Mouse (Mus musculus) frontal cortex, adult 2 months (tissue): ENCODE results near the gene Ank. TPM values are rescaled to one million over a fixed set of nuclear protein-coding genes. Genes with fewer than 3 reads are reported as not detected.

Experiments used
- DNase-seq, 2 experiments: peaks; one replicate each; pipeline ENCODE4 v3.0.0; 2022; ENCODE audit warnings: low spot score in 1 of 2; ENCODE audit errors: extremely low spot score in 1 of 2
- polyA plus RNA-seq: library from polyadenylated mRNA; depleted of rRNA; stranded (reverse); fragments of >200 nt; gene quantifications from 2 replicates; pipeline ENCODE4 v1.2.3, GENCODE M21; 2012

Gene Ank
- polyA plus RNA-seq, 1 experiment, result 176 TPM

- DNase-seq, result peak in 1 of 2 experiments; percentile 55
Measured at GRCm38 (mm10) chr15:27592620-27593320, 126.3 kb downstream of the Ank start.

- DNase-seq, result peak in 1 of 2 experiments; percentile 73
Measured at GRCm38 (mm10) chr15:27593717-27594116, 127.2 kb downstream of the Ank start.

DNA sequence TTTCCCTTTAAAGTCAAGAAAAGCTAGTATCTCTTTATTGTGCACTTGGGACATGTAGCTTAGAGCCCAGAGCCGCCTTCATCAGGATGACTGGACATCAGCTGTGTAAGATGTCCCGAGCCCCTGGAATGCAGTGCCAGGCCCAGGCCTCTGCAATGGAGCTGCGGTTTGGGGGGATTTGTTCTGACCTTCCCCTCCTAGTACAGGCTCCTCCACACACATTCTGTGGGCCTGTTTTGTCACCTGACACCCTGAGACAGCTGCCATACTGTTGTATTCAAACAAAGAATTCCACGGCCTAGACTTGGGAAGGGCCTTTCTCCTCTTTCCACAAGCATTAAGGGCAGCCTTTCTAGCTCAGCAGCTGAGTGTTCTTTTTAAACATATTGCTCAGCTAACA lies 128.5 kb downstream of the Ank start:
- DNase-seq, result no peak

- no peak for DNase-seq
Measured at GRCm38 (mm10) chr15:27595560-27595959, 129.1 kb downstream of the Ank start.

GRCm38 (mm10) chr15:27596463-27597140 lies 130.1 kb downstream of the Ank start:
- DNase-seq, result peak; percentile 67 to 80

DNA sequence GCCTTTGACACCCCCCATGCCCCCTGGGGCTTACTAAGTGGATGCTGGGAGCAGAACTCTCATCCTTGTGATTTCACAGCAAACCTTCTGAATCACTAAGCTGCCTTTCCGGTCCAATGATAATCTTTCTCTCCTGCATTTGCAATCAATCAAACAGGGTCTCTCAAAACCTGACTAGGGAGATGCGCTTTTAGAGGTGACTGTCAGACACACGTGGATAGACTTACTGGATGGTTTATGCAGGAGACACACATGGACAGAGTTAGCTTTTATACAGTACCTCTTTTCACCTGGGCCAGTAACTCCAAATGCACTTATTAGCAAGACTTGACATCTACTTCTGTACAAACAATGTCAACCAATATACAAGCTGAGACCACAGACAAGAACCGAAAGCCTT lies 131.0 kb downstream of the Ank start:
- DNase-seq, result no peak

GRCm38 (mm10) chr15:27598786-27599385 lies 132.4 kb downstream of the Ank start:
- no peak for DNase-seq

DNA sequence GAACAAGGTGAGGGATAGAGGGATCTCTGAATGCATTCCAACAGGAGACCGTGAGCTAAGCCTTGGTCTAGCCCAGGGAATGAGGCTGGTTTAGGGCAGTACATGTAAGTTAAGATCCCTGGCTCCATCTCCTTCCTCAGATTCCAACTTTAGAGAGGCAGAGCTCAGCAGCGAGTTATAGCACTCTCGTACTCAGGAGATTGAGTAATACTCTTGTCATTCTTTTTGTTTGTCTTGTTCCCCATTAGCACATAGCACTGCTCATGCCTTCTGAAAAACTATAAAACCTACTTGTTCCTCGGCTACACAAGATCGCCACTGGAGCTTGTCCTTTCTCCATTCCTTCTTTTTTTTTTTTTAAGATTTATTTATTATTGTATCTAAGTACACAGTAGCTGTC lies 134.0 kb downstream of the Ank start:
- DNase-seq, result no peak

DNA sequence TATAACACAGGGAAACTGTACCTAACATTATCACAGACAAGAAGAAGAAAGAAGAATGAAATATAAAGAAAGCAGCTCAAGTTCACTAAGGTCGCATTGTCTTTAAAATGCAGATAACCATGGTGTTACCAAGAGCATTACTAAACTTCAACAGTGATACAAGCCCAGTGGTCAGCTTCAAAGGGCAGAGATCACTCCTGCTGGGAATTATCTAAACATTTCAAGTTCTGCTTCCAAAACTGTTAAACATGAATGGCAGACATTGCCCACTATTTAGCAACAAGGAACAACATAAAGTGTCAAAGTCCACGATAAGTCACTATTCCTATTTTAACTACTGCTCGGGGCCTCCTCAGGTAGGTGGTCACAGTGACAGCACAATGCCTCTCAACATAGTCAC lies 138.1 kb downstream of the Ank start:
- no peak for DNase-seq

DNA sequence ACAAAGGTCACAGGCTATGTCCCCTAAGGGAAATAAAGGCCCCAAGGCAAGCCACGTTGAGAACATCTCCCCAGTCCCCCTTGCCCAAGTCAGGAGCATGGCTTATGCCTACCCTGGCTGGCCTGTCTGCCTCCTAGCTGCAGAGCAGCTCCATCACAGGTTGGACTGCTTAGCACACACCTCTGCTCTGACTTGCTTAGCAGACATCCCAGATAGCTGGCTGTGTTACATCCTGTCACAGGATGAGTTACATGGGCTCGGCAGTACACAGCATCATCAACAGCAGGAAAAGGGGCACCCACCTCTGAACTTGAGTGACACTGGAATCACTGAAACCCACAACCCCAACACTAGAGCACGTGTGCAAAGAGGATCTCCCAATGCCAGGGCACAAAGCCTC lies 138.8 kb downstream of the Ank start:
- no peak for DNase-seq

- no peak for DNase-seq
Measured at GRCm38 (mm10) chr15:27609554-27609953, 143.1 kb downstream of the Ank start.

DNA sequence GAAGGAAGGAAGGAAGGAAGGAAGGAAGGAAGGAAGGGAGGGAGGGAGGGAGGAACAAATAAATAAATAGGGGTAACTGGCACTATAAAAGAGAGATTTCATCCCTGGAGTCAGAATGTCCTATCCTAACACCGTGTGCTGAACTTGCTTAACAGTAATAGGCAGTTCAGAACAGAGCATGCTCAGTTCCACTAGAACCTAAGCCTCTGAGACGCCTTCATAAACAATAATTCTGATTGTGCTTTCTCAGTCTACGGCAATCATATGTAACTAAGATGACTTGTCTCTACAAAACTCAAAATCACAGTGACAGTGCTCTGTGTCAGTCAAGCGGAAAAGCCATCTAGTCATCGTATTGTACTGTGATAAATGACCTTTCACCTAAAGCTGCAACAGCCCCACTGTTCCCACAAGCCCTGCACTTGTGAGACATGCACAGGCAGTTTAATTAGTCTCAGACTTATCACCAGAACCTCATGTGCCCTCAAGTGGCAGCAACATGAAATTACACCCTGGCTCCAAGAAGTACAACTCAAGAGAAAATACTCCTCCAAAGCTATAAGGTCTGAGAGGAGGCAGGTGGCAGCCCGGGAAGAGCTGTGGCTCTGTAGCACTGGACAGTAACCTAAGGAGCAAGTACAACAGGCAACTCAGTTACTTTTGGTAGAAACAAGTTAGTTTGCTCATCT lies 146.2 kb downstream of the Ank start:
- DNase-seq, result peak; percentile 57 to 82

GRCm38 (mm10) chr15:27613255-27613654 lies 146.8 kb downstream of the Ank start:
- DNase-seq, result no peak

DNA sequence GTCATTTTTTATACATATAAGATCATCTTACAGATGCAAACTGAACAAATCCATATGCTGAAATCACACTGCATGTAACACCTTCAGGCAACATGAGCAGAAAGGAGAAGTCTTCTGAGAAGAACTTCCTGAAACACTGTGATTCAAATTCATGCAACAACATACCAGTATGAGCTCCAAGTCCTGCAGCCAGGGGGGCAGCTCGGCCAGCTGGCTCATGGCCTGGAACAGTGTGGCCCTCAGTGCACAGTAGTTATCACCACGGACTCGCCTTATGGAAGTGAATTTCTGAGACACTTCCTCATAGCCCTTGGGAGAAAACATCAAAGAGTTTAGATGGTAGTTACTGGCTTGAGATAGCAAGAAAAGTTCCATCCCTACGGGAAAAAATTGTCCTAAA lies 149.7 kb downstream of the Ank start:
- no peak for DNase-seq

- DNase-seq, result no peak
Measured at GRCm38 (mm10) chr15:27617227-27617626, 150.8 kb downstream of the Ank start.

DNA sequence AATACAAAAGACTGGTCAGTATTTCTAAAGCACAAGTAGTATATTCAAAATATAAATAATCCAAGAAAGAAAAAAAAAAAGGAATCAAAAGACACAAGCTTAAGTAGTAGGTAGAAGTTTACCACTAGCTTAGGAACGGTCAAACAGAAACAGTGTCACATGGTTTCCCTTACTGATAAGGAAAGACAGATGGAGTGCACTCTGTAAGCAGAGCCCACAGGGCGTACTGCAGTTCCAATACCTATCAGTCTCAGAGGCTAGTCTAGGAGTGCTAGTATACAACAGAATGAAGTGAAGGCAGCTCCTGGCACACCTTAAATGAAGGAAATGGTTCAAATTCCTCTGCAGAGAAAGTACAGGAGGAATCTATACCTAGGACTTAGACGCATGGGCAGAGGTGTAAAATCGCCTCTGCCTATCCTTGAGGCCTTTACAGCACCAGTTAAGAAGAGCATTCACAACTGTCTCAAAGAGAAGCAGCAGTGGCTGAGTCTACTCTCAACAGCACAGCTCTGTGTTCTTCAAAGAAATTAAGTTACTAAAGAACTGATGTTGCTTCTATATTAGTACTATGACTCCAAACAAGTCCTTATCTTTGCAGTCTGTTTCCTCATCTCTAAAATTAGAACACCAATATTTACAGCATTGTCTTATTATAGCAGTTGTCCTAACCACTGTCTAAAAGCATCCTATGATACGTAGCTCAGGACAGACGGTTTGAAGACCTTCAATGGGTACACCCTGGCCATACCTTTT lies 152.5 kb downstream of the Ank start:
- DNase-seq, result no peak

DNA sequence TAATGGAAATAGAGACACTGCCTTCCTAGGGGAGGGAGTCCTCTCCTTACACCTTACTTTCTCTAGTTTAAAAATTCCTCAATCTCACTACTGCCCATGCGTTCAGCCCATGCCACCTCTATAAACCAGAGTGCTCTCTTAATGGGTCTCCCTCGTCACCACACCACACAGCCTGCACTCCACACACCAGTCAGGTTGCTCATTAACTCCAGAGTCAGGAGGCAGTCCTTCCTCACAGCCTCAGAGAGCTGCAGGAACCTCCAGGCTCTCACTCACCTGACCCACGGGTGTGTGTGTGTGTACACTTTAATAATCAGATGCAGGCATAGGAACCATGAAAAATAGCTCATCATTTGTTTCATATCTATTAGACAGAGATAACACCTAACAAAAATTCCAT lies 153.2 kb downstream of the Ank start:
- no peak for DNase-seq

DNA sequence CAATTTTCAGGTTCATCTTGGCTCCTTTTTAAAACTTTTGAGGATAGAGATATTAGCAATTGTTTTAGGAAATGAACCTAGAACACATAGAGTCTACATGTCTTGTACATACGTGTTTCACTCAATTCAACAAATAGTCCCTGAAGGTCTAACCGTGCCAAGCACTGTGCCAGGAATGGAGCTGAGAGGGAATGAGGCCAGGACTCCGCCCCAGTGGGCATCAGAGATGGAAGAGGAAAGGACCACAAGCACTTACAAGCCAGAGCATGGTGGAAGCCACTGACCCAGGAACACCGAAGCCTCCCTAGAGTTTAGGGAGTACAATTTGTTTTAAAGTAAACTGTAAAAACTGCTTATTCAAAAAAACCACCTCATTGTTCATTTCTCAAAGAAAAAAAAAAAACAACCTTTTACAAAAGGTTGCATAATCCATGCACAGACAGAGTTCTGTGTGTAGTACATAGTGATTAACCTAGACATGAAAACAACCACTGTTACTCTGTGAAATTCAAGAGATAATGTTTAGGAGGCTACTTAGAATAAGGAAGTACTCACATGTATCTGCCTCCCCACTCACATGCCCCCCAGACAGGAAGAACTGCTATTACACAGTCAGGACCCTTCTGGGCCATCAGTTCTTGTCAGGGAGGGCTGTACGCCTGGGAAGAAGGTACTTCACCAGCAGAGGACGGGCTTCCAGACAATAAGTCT lies 154.2 kb downstream of the Ank start:
- DNase-seq, result no peak

DNA sequence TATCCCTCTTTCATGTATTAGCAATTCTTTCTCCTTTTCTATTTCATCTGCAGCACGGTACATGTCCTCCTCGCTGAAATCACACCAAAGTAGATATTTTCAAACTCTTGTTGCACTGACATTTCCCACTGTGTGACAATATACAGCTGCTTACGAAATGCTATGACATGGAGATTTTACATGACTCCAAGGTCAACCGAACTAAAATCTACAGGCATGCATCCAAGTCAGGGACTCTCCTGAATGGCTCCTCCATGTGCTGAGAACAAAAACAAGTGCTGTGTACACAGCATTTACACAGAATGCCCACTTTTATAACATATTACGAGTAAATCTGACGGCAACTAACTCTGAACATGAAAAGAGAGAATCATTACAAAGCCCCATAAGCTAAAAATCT lies 156.8 kb downstream of the Ank start:
- no peak for DNase-seq
